Mouse (Mus musculus) hematopoietic stem cell, adult 5-6 weeks (primary cell): ENCODE measurements around the gene Clcn7. TPM values are rescaled to one million over a fixed set of nuclear protein-coding genes. Genes with fewer than 3 reads are reported as not detected.

ENCODE experiments used
- ATAC-seq, 2 experiments: fragments of 125-278 bp in 1 of 2; replicated peaks in 1 of 2; 2 replicates each; pipeline ENCODE4 v1.8.0; 2016 to 2017; ENCODE audit warnings: inconsistent platforms in 2 of 2, mild to moderate bottlenecking in 2 of 2, moderate number of reproducible peaks in 2 of 2, low read depth in 1 of 2, moderate TSS enrichment in 1 of 2; ENCODE audit not compliant: low FRiP score in 2 of 2, poor library complexity in 2 of 2, severe bottlenecking in 2 of 2, insufficient read depth in 1 of 2, low TSS enrichment in 1 of 2
- total RNA-seq: library from RNA; stranded (forward); fragments of 172-1452, 232-1000 nt; gene quantifications from 2 replicates; pipeline ENCODE4 v1.2.3, GENCODE M21; 2017

The Clcn7 gene
- total RNA-seq, 1 experiment from 2014 or later, result 7.7 TPM

DNA sequence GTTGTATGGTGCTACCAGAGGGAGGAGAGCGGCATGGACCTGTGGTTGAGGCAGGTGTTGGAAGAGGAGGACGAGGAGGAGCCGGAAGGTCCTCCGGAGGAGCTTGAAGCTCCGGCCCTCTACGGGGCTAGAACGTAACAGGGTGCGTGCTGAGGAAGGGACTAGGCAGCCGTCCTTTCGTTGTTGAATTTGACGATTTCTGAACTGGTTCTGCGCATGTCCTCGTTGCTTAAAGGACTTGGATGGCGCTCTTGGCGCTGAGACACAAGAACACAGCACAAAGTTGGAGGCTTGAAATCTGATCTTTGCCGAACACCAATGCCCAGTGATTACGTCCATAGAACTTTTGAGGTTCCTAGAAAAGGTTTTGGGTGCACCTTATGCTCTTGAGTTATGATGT, 51.8 kb downstream of the Clcn7 start:
- no peak for ATAC-seq

DNA sequence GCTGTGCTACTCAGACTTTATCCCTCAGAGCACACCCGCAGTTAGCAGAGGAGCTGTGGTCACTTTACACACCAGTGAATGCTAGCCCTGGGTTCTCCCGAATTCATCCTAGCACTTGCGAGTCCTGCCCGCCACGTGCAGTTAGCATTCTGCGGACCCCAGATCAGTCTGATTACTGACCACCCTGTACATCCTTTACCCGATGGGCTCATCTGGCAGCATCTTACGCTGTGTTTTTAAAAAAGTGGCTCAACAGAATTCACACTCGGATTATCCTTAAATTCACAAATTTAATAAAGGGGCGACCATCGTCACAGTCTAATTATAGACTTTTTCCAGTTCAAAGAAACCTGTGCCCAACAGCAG, 54.6 kb downstream of the Clcn7 start:
- no peak for ATAC-seq

DNA sequence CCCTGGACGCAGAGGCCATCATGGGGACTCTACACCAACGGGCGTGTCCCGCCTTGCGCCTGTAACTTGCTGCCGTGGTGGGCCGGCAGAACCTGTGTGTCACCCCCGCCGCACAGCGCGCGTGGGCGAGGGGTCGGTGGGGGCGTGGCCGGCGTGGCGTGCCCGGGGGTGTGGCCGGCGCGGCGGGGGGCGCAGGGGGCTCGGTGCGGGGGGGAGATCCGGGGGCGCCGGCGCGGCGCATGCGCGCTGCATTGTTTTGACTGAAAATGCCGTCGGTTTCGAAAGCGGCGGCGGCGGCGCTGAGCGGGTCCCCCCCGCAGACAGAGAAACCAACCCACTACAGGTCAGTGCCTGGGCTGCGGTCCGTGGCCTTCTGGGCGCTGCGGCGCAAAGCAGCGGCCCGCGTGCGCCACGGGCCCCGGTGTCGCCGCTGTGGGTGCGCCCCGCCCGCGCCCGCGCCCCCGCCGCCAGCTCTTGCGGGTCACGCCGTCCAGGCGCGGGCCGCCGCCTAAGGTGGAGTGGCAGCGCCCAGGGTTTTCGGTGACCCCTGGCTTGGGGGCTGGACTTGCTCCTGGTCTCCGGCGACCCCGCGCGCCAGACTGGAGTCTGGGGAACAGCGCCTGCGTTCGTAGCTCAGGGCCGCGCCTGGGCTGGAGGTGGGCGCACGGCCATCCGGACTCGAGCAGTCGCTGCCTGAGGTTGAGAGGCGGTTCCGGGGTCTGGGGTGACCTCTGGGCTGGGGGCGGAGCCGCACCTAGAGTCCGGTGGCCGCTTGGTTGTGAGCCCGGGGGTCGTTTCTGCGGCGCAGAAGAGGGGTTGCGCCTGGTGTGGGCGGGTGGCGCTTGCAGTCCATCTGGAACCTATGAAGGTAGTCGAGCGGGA, 55.2 kb downstream of the Clcn7 start, which contains the start of gene Unkl:
TSS of gene Unkl (plus strand) at position 248 of the 882 bp plus-strand sequence.
- 0 out of 4 replicates have a peak, but pooled peaks of 1 of the 2 experiments have one; percentile 8 for ATAC-seq

DNA sequence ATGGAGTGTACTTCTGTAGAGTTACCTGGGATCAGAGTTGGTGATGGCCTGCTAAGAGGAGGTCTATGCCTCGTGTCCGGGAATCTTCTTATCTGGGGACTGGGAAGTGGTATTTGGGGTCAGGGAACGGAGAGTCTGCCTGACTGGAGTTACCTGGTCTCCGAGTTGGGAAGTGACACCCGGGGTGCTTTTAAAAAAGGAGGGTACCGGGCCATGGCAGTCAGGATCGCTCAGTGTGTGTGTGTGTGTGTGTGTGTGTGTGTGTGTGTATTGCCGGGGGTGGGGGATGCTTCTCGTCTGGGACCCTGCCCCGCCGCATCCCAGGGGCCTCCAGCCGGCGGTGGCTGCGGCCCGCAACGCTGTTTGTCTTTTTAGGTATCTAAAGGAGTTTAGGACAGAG, 55.9 kb downstream of the Clcn7 start:
- ATAC-seq, result no peak

DNA sequence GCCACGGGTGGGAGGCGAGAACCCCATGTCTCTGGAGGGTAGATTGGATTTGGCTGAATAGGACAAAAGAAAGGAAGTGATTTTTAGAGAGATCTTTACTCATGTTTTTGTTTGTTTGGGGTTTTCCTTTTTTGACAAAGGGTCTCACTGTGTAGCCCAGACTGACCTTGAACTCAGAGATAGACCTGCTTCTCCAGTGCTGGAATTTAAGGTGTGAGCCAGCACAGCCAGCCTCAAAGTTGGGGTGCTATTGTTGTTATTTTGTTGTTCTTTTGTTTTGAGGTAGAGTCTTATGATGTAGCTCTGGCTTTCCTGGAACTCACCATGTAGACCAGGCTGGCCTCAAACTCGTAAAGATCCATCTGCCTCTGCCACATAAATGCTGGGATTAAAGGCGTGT, 69.2 kb downstream of the Clcn7 start:
- ATAC-seq, result no peak

DNA sequence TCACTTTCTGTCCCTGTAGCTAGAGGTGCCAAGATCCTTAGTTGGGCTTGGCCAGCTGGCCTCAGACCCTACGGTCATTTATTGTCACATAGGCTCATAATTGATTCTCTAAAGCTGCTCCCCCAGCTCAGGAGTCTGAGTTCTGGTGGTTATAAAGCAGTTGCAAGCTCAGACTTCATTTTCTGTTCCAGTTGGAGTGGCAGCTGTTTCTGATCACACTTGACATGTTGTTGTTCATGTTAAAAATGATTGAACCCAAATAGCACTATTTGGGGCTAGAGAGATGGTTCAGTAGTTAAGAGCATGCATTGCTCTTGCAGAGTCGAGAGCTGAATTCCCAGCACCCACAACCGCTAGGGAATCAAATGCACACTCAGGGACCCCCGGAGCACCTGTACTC, 76.8 kb downstream of the Clcn7 start:
- no peak for ATAC-seq

DNA sequence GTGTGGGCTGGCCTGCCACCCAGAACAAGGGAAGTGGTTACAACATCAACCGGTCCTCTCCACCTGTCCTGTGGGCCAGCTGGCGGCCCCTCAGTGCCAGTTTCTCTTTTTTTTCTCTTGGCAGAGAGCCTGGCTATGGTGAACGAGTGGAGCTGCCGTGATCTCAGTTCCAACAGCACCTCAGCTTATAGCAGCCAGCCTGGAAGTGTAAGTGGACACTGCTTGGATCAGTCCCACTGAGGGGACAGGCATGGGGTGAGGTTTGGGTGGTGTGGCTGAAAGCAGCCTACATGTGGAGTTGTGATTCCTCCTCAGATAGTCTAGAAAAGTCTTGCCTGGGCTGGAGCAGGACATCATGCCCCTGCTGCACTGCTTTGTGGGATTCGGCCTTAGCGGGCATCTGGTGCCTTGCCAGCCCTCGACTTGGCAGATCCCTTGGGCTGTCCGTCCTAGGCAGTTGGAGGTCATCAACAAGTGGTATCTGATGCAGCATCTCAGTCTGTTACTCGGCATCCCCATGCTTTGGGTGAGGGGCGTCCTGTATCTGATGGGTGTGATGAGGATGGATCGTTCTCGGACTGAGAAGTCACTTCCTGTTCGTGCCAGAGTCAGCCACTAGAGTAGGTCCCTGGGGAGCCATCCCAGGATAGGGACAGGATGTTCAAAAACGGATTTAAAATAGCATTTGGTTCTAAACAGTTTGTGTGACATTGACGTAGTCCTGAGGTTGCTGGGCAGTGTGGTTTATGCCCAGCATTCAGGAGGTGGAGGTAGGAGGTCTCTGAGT, 77.7 kb downstream of the Clcn7 start:
- peak; percentile 76 to 78 for ATAC-seq

DNA sequence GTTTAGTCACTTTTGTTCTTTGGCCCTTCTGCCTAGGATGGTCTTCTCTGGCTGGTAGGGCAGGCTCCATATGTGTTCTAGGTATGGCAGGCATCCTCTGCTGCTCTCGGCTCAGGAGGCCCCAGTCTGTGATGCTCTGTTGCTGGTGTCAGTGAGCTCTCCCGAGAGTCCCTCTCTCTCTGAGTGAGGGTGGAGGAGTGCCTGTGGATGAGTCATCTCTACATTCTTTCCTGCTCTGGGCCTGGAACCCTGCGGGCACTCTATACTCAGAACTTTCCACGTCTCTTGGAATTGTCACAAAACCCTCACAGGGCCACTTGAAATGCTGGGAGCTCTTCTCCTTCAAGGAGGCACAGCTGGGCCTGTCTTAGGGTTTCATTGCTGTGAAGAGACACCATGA, 78.5 kb downstream of the Clcn7 start:
- no peak for ATAC-seq

Other genes starting within 250 kb of the Clcn7 start
- gene Nubp2, start 247.0 kb upstream of the Clcn7 start, total RNA-seq, result 27.9 and 33.1 TPM in 2 replicates
- gene Spsb3, start 246.7 kb upstream of the Clcn7 start, total RNA-seq, result 6.0 and 12.9 TPM in 2 replicates
- 13.7 and 27.3 TPM in 2 replicates for gene Eme2, start 238.3 kb upstream of the Clcn7 start, total RNA-seq
- 23.1 and 25.8 TPM in 2 replicates for gene Mrps34, start 238.3 kb upstream of the Clcn7 start, total RNA-seq
- gene Nme3, start 236.9 kb upstream of the Clcn7 start, total RNA-seq, result 22.5 and 44.1 TPM in 2 replicates
- 32.8 and 48.7 TPM in 2 replicates for gene Mapk8ip3, start 196.4 kb upstream of the Clcn7 start, total RNA-seq
- gene Jpt2, start 172.7 kb upstream of the Clcn7 start, total RNA-seq, result 71.0 and 108 TPM in 2 replicates
- 13.3 and 15.4 TPM in 2 replicates for gene Cramp1l, start 117.6 kb upstream of the Clcn7 start, total RNA-seq
- 35.1 and 41.3 TPM in 2 replicates for gene Ift140, start 117.3 kb upstream of the Clcn7 start, total RNA-seq
- not detected in 2 replicates for gene Tmem204, start 49.8 kb upstream of the Clcn7 start, total RNA-seq
- 22.5 and 28.7 TPM in 2 replicates for gene Telo2, start 17.4 kb upstream of the Clcn7 start, total RNA-seq
- 0.40 TPM in 1 of 2 replicates, not detected in the other for gene Ptx4, start 12.6 kb upstream of the Clcn7 start, total RNA-seq
- not detected in 2 replicates for gene Ccdc154, start 29.1 kb downstream of the Clcn7 start, total RNA-seq
- not detected in 2 replicates for gene Gm38655, start 42.1 kb downstream of the Clcn7 start, total RNA-seq
- gene BC003965, start 51.2 kb downstream of the Clcn7 start, total RNA-seq, result 13.3 and 18.7 TPM in 2 replicates
- gene Unkl, start 55.0 kb downstream of the Clcn7 start, total RNA-seq, result 11.6 and 14.4 TPM in 2 replicates
- 16.6 and 21.9 TPM in 2 replicates for gene Gnptg, start 106.7 kb downstream of the Clcn7 start, total RNA-seq
- gene Tsr3, start 106.8 kb downstream of the Clcn7 start, total RNA-seq, result 29.1 and 29.9 TPM in 2 replicates
- gene Baiap3, start 123.0 kb downstream of the Clcn7 start, total RNA-seq, result 1.3 and 1.8 TPM in 2 replicates
- 371 and 385 TPM in 2 replicates for gene Ube2i, start 141.2 kb downstream of the Clcn7 start, total RNA-seq
- 10.8 and 48.7 TPM in 2 replicates for gene Prss34, start 165.0 kb downstream of the Clcn7 start, total RNA-seq
- gene Prss28, start 175.3 kb downstream of the Clcn7 start, total RNA-seq, result not detected in 2 replicates
- not detected in 2 replicates for gene Prss29, start 185.3 kb downstream of the Clcn7 start, total RNA-seq
- not detected in 2 replicates for gene Tpsab1, start 212.2 kb downstream of the Clcn7 start, total RNA-seq
- not detected in 2 replicates for gene Tpsb2, start 232.9 kb downstream of the Clcn7 start, total RNA-seq
- gene Tpsg1, start 235.9 kb downstream of the Clcn7 start, total RNA-seq, result not detected in 2 replicates